Mouse (Mus musculus) lung, postnatal 0 days (tissue): Measurements from ENCODE around the gene Serpinb7. TPM values are rescaled to one million over a fixed set of nuclear protein-coding genes. Genes with fewer than 3 reads are reported as not detected.

Source experiments
- ATAC-seq: fragments of 200-750 bp; cut with Nextera tagmentation; 2 replicates; pipeline ENCODE4 v1.8.0; 2017; ENCODE audit warnings: moderate library complexity
- DNase-seq: peaks from one replicate; pipeline ENCODE4 v3.0.0-alpha.2; 2016; ENCODE audit warnings: low spot score
- H3K27ac ChIP-seq: fragments of 300-500 bp; sonication (generic); 2 replicates; pipeline ENCODE4 v1.5.1; 2014; ENCODE audit warnings: antibody characterized with exemption, mild to moderate bottlenecking, low read length, mixed read lengths
- H3K27me3 ChIP-seq: fragments of 300-500 bp; sonication (generic); replicated peaks from 2 replicates; pipeline ENCODE4 v1.6.1; 2014; ENCODE audit warnings: low read length, mixed read lengths; ENCODE audit not compliant: insufficient read depth
- H3K36me3 ChIP-seq: fragments of 300-500 bp; sonication (generic); 2 replicates; pipeline ENCODE4 v1.6.1; 2014; ENCODE audit warnings: low read length, mixed read lengths; ENCODE audit not compliant: insufficient read depth
- H3K4me1 ChIP-seq: fragments of 300-500 bp; sonication (generic); 2 replicates; pipeline ENCODE4 v1.6.1; 2014; ENCODE audit warnings: antibody characterized with exemption, low read depth, low read length, mixed read lengths; ENCODE audit not compliant: insufficient read depth
- H3K4me2 ChIP-seq: fragments of 300-500 bp; sonication (generic); replicated peaks from 2 replicates; pipeline ENCODE4 v1.6.1; 2014; ENCODE audit warnings: low read depth, mild to moderate bottlenecking, low read length, moderate library complexity, mixed read lengths
- H3K4me3 ChIP-seq: fragments of 300-500 bp; sonication (generic); 2 replicates; pipeline ENCODE4 v1.5.1; 2014; ENCODE audit warnings: low read depth, low read length
- H3K9ac ChIP-seq: fragments of 300-500 bp; sonication (generic); replicated peaks from 2 replicates; pipeline ENCODE4 v1.6.1; 2014; ENCODE audit warnings: low read depth, mild to moderate bottlenecking
- H3K9me3 ChIP-seq: fragments of 300-500 bp; sonication (generic); 2 replicates; pipeline ENCODE4 v1.6.1; 2016; ENCODE audit warnings: low read length, mixed read lengths
- CTCF ChIP-seq: IDR thresholded peaks from 2 replicates; pipeline ENCODE4 v1.5.1; 2016; ENCODE audit warnings: antibody characterized with exemption, mild to moderate bottlenecking
- EP300 ChIP-seq: IDR thresholded peaks from 2 replicates; pipeline ENCODE4 v1.6.1; 2016; ENCODE audit warnings: antibody characterized with exemption, mild to moderate bottlenecking, control low read depth
- WGBS: fragments of 180-500 bp; shearing (Covaris S2); extraction: QIAGEN DNeasy Blood & Tissue Kit; methylation state at CpG from one replicate; pipeline ENCODE4 v1.1.7; 2014; 5-methylcytosine and 5-hydroxymethylcytosine counted together
- polyA plus RNA-seq: library from polyadenylated mRNA; unstranded; fragments of >200 nt; fragmentation: Nextera tagmentation; extraction: Ambion mirVana; gene quantifications from 2 replicates; pipeline ENCODE4 v1.2.1, GENCODE M21; 2015

Serpinb7 gene
- polyA plus RNA-seq: not detected in 2 replicates

DNA sequence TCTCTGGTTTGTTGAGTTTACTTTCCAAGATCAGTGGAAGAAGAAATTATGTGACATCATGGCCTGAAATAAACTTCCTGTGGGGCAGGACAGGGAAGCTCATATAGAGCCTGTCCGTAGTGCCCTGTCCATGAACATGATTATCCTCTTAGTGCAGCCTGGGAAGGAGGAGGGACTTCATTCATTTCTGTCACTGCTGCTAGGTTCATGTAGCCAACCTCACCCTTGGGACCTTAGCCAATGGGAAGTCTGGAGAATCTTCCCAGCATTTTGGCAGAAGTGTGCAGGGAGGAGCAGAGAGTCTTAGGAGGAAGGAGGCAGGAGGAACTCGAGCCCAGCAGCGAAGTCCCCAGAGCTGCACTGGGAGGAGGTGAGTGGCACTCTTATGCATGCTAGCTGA lies at the start of gene Serpinb7:
Serpinb7 (plus strand) TSS at position 301 of the 400 bp plus-strand sequence.
- H3K36me3 ChIP-seq: no peaks in the 10 kb centered on the region
- H3K9me3 ChIP-seq: no peaks in the 10 kb centered on the region
- no peaks in the 10 kb centered on the region for H3K27me3 ChIP-seq
- H3K4me1 ChIP-seq: no peaks in the 10 kb centered on the region
- ATAC-seq: no peak
- WGBS: 78% methylated on average over 3 of the region's 3 CpGs
- no peak within 1 kb of the TSS for H3K27ac ChIP-seq
- no peak within 1 kb of the TSS for H3K4me3 ChIP-seq
- TF ChIP-seq EP300: no peak
- TF ChIP-seq CTCF: no peak
- H3K9ac ChIP-seq: no peak within 1 kb of the TSS
- DNase-seq: no peak
- H3K4me2 ChIP-seq: no peak within 1 kb of the TSS

DNA sequence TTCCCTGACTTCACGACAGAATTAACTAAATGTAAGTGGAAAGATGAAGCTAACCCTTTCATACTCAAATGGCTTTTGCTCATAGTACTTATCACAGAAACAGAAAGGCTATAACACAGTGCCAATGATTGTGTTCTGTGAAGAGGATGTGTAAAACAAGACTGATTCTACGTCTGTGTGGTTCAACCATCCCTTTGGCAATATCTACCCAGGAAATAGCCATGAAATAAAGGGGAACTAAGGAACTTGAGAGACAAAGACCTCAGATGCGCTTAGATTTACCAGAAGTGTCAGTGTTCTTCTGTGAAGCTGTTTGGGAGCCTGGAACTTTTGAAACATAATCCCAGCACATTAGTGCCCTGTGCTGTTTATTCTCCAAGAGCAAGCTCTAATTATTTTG lies 49.1 kb upstream of the Serpinb7 start:
- H3K9ac ChIP-seq: no peak overlapping the region
- 26% methylated on average over 3 of the region's 3 CpGs for WGBS
- no peaks in the 10 kb centered on the region for H3K4me1 ChIP-seq
- no peaks in the 10 kb centered on the region for H3K27me3 ChIP-seq
- H3K27ac ChIP-seq: no peak overlapping the region
- no peaks in the 10 kb centered on the region for H3K9me3 ChIP-seq
- DNase-seq (no peak), ATAC-seq (no peak)
- no peak overlapping the region for H3K4me3 ChIP-seq
- no peaks in the 10 kb centered on the region for H3K36me3 ChIP-seq
- H3K4me2 ChIP-seq: no peak overlapping the region
- TF ChIP-seq CTCF (no peak), EP300 (no peak)

DNA sequence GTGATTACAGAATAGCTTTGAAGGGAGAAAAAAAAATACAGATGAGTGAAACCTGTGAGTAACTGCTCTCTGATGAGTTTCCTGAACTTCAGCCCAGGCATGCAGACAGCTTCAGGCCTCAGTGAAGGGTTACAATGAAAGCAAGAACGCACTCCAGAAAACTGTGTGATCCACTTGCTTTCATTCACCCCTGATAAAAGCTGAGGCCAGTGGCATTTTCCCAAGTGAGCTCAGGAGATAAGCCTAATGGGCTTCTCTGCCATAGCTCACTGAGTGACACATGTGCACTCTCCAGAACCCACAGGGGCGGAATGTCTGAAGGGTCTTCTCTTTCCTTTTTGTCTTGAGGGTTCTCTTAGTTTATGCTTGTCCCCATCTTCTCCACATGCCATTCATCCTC lies 48.3 kb upstream of the Serpinb7 start:
- Histone ChIP-seq H3K36me3 (no peaks in the 10 kb centered on the region), H3K4me2 (no peak overlapping the region), H3K27ac (no peak overlapping the region), H3K9me3 (no peaks in the 10 kb centered on the region), H3K4me1 (no peaks in the 10 kb centered on the region), H3K4me3 (no peak overlapping the region), H3K27me3 (no peaks in the 10 kb centered on the region), H3K9ac (no peak overlapping the region)
- no peak for DNase-seq
- WGBS: 45% methylated on average over 2 of the region's 2 CpGs
- TF ChIP-seq EP300 (no peak), CTCF (no peak)
- no peak for ATAC-seq

DNA sequence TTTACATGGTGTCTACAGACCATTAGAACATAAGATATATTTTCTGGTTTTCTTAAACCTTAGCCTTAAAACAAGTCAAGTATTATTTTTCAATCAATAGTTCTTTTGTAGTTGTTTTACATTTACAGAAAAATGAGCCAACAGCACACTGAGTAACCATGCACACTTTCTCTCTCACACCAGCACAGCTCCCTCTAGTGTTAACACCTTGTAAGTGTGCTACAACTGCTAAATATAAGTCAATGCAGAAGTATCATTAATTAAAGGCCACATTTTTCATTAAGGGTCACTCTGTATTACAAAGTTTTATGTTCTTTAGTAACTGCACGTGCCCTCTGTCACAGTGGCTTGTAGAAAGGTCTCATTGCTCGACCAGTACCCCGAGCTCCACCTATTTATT lies 46.4 kb upstream of the Serpinb7 start:
- Histone ChIP-seq H3K4me2 (no peak overlapping the region), H3K4me3 (no peak overlapping the region), H3K27me3 (no peaks in the 10 kb centered on the region), H3K9ac (no peak overlapping the region), H3K27ac (no peak overlapping the region), H3K9me3 (no peaks in the 10 kb centered on the region), H3K36me3 (no peaks in the 10 kb centered on the region), H3K4me1 (no peaks in the 10 kb centered on the region)
- ATAC-seq (no peak), DNase-seq (no peak)
- TF ChIP-seq EP300 (no peak), CTCF (no peak)
- whole genome bisulfite sequencing: 34% methylated on average over 3 of the region's 3 CpGs

DNA sequence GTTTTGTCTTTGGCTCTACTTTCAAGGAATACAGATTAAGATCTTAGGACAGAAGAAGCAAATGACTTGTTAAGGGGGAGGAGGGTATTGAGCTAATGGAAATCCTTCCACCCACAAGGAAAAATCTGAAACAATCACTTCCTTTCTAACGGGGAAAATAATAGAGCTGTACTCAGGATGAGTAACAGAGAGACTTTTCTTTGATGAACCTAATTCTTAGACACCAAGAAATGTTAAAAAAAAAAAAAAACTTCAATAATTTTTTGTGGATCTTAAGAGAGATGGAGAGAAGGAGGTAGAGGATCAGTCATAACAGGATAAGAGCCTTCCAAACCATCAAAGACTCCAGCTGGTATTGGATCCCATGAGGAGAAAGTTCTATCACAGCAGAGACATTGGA lies 38.6 kb upstream of the Serpinb7 start, which contains the start of gene Serpinb11:
Serpinb11 (plus strand) TSS at position 301 of the 400 bp plus-strand sequence.
- Histone ChIP-seq H3K27me3 (no peaks in the 10 kb centered on the region), H3K9me3 (no peaks in the 10 kb centered on the region), H3K4me1 (no peaks in the 10 kb centered on the region), H3K36me3 (no peaks in the 10 kb centered on the region), H3K4me3 (no peak within 1 kb of the TSS), H3K27ac (no peak within 1 kb of the TSS), H3K9ac (no peak within 1 kb of the TSS), H3K4me2 (no peak within 1 kb of the TSS)
- no peak for TF ChIP-seq CTCF
- no peak for DNase-seq
- no peak for ATAC-seq
- 56% methylated on average over 1 of the region's 1 CpGs for WGBS

DNA sequence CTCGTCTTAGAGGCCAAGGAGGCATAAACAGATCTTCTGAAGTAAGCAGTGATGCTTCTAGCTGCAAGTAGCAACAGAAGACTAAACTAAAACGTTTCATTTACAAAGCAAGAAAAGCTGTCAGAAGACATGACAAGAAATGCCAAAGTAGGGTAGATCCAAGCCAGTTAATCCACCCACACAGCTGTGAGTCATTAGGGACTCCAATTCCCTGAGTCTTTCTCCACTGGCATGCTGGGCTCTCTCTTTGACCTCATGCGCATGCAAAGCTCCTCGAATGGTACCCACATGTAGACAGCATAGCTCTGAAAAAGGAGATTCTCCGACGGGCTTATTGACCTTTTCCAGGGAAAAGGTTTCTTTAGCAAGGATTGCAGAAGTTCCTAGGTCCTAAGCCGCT lies 33.5 kb upstream of the Serpinb7 start:
- Histone ChIP-seq H3K4me1 (no peaks in the 10 kb centered on the region), H3K9me3 (no peaks in the 10 kb centered on the region), H3K4me2 (no peak overlapping the region), H3K9ac (no peak overlapping the region), H3K36me3 (no peaks in the 10 kb centered on the region), H3K27ac (no peak overlapping the region), H3K27me3 (no peaks in the 10 kb centered on the region), H3K4me3 (no peak overlapping the region)
- TF ChIP-seq EP300 (no peak), CTCF (no peak)
- ATAC-seq: no peak
- DNase-seq: no peak
- 61% methylated on average over 7 of the region's 7 CpGs for WGBS

DNA sequence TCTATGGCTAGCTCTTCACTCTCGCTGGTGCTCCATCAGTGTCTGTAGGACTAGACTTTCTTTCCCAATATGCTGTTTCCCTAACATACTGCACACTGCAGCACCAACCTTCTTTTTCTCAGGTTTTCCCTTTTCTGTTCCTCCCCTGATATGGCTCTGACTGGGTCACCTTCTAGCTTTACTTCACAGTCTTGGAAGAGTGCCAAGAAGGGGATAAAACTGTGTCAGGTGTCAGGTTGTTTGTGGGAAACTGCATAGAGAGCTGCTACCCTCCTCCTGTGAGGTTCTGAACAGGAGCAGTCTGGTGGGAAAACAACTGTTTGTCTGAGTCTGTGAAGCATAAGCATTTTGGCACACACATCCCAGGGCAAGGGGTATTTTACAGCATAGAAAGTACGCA lies 30.5 kb upstream of the Serpinb7 start:
- TF ChIP-seq CTCF (no peak), EP300 (no peak)
- Histone ChIP-seq H3K9ac (no peak overlapping the region), H3K9me3 (no peaks in the 10 kb centered on the region), H3K27me3 (no peaks in the 10 kb centered on the region), H3K4me1 (no peaks in the 10 kb centered on the region), H3K4me2 (no peak overlapping the region), H3K36me3 (no peaks in the 10 kb centered on the region), H3K4me3 (no peak overlapping the region), H3K27ac (no peak overlapping the region)
- DNase-seq: no peak
- 60% methylated on average over 2 of the region's 2 CpGs for WGBS
- no peak for ATAC-seq
